ENCODE assay signal across 16 mouse cellular contexts in genomic region chr1:144746182-144746581, GRCm38 (mm10).
"Had no signal": no experiment of that assay in that cellular context is flagged by ENCODE, and none has a peak within 500 bp of the region (broad histone marks: within the 10 kb centered on the region; RNA-seq: fewer than 3 reads in every experiment).

No protein-coding gene starts in this region.

- DNase-seq: retina, postnatal 1 day; right cerebral cortex, adult 18-20 months; right cerebral cortex, postnatal 14 days; right cerebral cortex, postnatal 25 days; right cerebral cortex, postnatal 4 days; spleen, adult 18-20 months; thymus, adult 18-20 months; thymus, adult 2 months; thymus, postnatal 14 days; thymus, postnatal 25 days; thymus, postnatal 36 days; thymus, postnatal 4 days had no signal

- H3K27ac ChIP-seq: neural tube, embryonic 13.5 days; neural tube, embryonic 15.5 days; stomach, embryonic 15.5 days; stomach, postnatal 0 days had no signal

- H3K4me3 ChIP-seq: neural tube, embryonic 13.5 days; neural tube, embryonic 15.5 days; stomach, embryonic 15.5 days had no signal
